Mouse (Mus musculus): ENCODE results near the gene Fign.

- TF ChIP-seq MEF2A (IDR thresholded peaks at IDR 0.05; ENCODE audit: borderline replicate concordance, low read depth, low read length): no peak
- no peak for TF ChIP-seq RCOR1 (conservative IDR thresholded peaks at IDR 0.05; ENCODE audit: low read depth, low read length)
- no peak for TF ChIP-seq MAFK (IDR thresholded peaks at IDR 0.05; ENCODE audit: insufficient replicate concordance, low read length)
- TF ChIP-seq EP300 (IDR thresholded peaks at IDR 0.05; ENCODE audit: low read length): no peak
- TF ChIP-seq POLR2A (IDR thresholded peaks at IDR 0.05; ENCODE audit: low read depth, low read length): no peak
Observed at GRCm38 (mm10) chr2:64077846-64078245, 20.0 kb downstream of the Fign start.

Data from CH12.LX (cell line).